Mouse (Mus musculus) CH12.LX (cell line): ENCODE results near the gene Actrt2. TPM values are rescaled to one million over a fixed set of nuclear protein-coding genes. Genes with fewer than 3 reads are reported as not detected.

Experiments used
- DNase-seq: peaks from one replicate; pipeline ENCODE4 v3.0.0-alpha.2; 2013; ENCODE audit errors: extremely low read depth
- H3K27ac ChIP-seq: 2 replicates; pipeline ENCODE4 v1.5.1; 2012; ENCODE audit warnings: low read depth, mild to moderate bottlenecking, control low read depth, moderate library complexity; ENCODE audit not compliant: insufficient read depth
- H3K27me3 ChIP-seq: replicated peaks from 2 replicates; pipeline ENCODE3; 2012; ENCODE audit warnings: inconsistent platforms
- H3K36me3 ChIP-seq, 2 experiments: replicated peaks in 1 of 2; 2 replicates each; pipeline versions ENCODE3 to v1.6.1; 2012; ENCODE audit warnings: inconsistent platforms in 1 of 2, low read length in 1 of 2, mild to moderate bottlenecking in 1 of 2, mixed read lengths in 1 of 2, moderate library complexity in 1 of 2; ENCODE audit not compliant: control insufficient read depth in 1 of 2, insufficient read depth in 1 of 2
- H3K4me1 ChIP-seq, 2 experiments: 2 replicates each; pipeline ENCODE4 v1.6.1; 2012; ENCODE audit warnings: inconsistent platforms in 1 of 2, moderate library complexity in 1 of 2; ENCODE audit not compliant: insufficient read depth in 2 of 2, control insufficient read depth in 1 of 2
- H3K4me2 ChIP-seq: 2 replicates; pipeline ENCODE4 v1.6.1; 2012; ENCODE audit warnings: low read depth, mild to moderate bottlenecking, control low read depth; ENCODE audit not compliant: poor library complexity, insufficient read depth, severe bottlenecking
- H3K4me3 ChIP-seq, 3 experiments: fragments of 150-350 bp in 1 of 3; sonication (generic) in 1 of 3; replicated peaks in 1 of 3; 2 replicates each; pipeline versions ENCODE3 to v1.5.1; 2011 to 2012; ENCODE audit warnings: low read depth in 2 of 3, low read length in 2 of 3, mild to moderate bottlenecking in 2 of 3, moderate library complexity in 2 of 3, control low read depth in 1 of 3, improper control_type of control experiment in 1 of 3, inconsistent platforms in 1 of 3, mixed read lengths in 1 of 3; ENCODE audit not compliant: poor library complexity in 1 of 3
- H3K79me2 ChIP-seq: replicated peaks from 2 replicates; pipeline ENCODE4 v1.6.1; 2012; ENCODE audit warnings: mild to moderate bottlenecking, moderate library complexity; ENCODE audit not compliant: control insufficient read depth, poor library complexity, insufficient read depth, severe bottlenecking; ENCODE audit errors: extremely low read depth
- H3K9ac ChIP-seq: 2 replicates; pipeline ENCODE4 v1.6.1; 2012; ENCODE audit warnings: low read depth, mild to moderate bottlenecking, control low read depth, moderate library complexity; ENCODE audit not compliant: insufficient read depth
- H3K9me3 ChIP-seq: replicated peaks from 2 replicates; pipeline ENCODE3; 2012; ENCODE audit warnings: low read length, inconsistent platforms, mixed read lengths
- BHLHE40 ChIP-seq: IDR thresholded peaks from 2 replicates; pipeline ENCODE4 v1.6.1; 2011; ENCODE audit warnings: mild to moderate bottlenecking, low read depth, low read length, improper control_type of control experiment
- CHD1 ChIP-seq: IDR thresholded peaks from 2 replicates; pipeline ENCODE4 v1.6.1; 2012; ENCODE audit warnings: low read depth, low read length, improper control_type of control experiment, inconsistent platforms
- CHD2 ChIP-seq: IDR thresholded peaks from 2 replicates; pipeline ENCODE4 v1.6.1; 2011; ENCODE audit warnings: low read length, improper control_type of control experiment
- CTCF ChIP-seq, 2 experiments: IDR thresholded peaks in 1 of 2; conservative IDR thresholded peaks in 1 of 2; 2 replicates each; pipeline ENCODE4 v1.5.1; 2011 to 2012; ENCODE audit warnings: low read depth in 2 of 2, low read length in 2 of 2, improper control_type of control experiment in 1 of 2, inconsistent platforms in 1 of 2, mild to moderate bottlenecking in 1 of 2, moderate library complexity in 1 of 2
- E2F4 ChIP-seq: IDR thresholded peaks from 2 replicates; pipeline ENCODE4 v1.6.1; 2011; ENCODE audit warnings: low read depth, low read length, improper control_type of control experiment; ENCODE audit not compliant: insufficient replicate concordance
- ELF1 ChIP-seq: IDR thresholded peaks from 2 replicates; pipeline ENCODE4 v1.6.1; 2014; ENCODE audit warnings: low read depth, mild to moderate bottlenecking, inconsistent platforms, low read length, improper control_type of control experiment
- ETS1 ChIP-seq: conservative IDR thresholded peaks from 2 replicates; pipeline ENCODE4 v1.6.1; 2012; ENCODE audit warnings: low read depth, mild to moderate bottlenecking, inconsistent platforms, low read length, improper control_type of control experiment, moderate library complexity
- GABPA ChIP-seq: IDR thresholded peaks from 2 replicates; pipeline ENCODE4 v1.6.1; 2012; ENCODE audit warnings: low read depth, low read length, improper control_type of control experiment, inconsistent platforms; ENCODE audit not compliant: insufficient replicate concordance
- HCFC1 ChIP-seq: IDR thresholded peaks from 2 replicates; pipeline ENCODE4 v1.6.1; 2012; ENCODE audit warnings: low read depth, mild to moderate bottlenecking, inconsistent platforms, low read length, improper control_type of control experiment
- JUN ChIP-seq: IDR thresholded peaks from 2 replicates; pipeline ENCODE4 v1.6.1; 2011; ENCODE audit warnings: low read depth, mild to moderate bottlenecking, low read length, improper control_type of control experiment, moderate library complexity; ENCODE audit not compliant: insufficient read depth
- JUND ChIP-seq: conservative IDR thresholded peaks from 2 replicates; pipeline ENCODE4 v1.6.1; 2011; ENCODE audit warnings: low read depth, low read length, improper control_type of control experiment
- KAT2A ChIP-seq: IDR thresholded peaks from 2 replicates; pipeline ENCODE4 v1.6.1; 2012; ENCODE audit warnings: low read length, improper control_type of control experiment, inconsistent platforms; ENCODE audit not compliant: insufficient replicate concordance
- MAFK ChIP-seq: IDR thresholded peaks from 2 replicates; pipeline ENCODE4 v1.6.1; 2011; ENCODE audit warnings: low read length, improper control_type of control experiment; ENCODE audit not compliant: insufficient replicate concordance
- MAX ChIP-seq: IDR thresholded peaks from 2 replicates; pipeline ENCODE4 v1.6.1; 2011; ENCODE audit warnings: low read length, improper control_type of control experiment
- MAZ ChIP-seq: IDR thresholded peaks from 2 replicates; pipeline ENCODE4 v1.6.1; 2012; ENCODE audit warnings: low read depth, mild to moderate bottlenecking, inconsistent platforms, low read length, improper control_type of control experiment, moderate library complexity
- MEF2A ChIP-seq: IDR thresholded peaks from 2 replicates; pipeline ENCODE4 v1.6.1; 2014; ENCODE audit warnings: low read depth, mild to moderate bottlenecking, inconsistent platforms, low read length, improper control_type of control experiment, borderline replicate concordance
- MYC ChIP-seq: IDR thresholded peaks from 2 replicates; pipeline ENCODE4 v1.6.1; 2011; ENCODE audit warnings: low read depth, mild to moderate bottlenecking, improper control_type of control experiment, low read length
- NRF1 ChIP-seq: IDR thresholded peaks from 2 replicates; pipeline ENCODE4 v1.6.1; 2014; ENCODE audit warnings: low read depth, mild to moderate bottlenecking, inconsistent platforms, low read length, improper control_type of control experiment, moderate library complexity
- PAX5 ChIP-seq: IDR thresholded peaks from 2 replicates; pipeline ENCODE4 v1.6.1; 2012; ENCODE audit warnings: low read length, inconsistent platforms, mixed read lengths
- POLR2A ChIP-seq: IDR thresholded peaks from 2 replicates; pipeline ENCODE4 v1.6.1; 2011; ENCODE audit warnings: low read depth, mild to moderate bottlenecking, improper control_type of control experiment, low read length
- POLR2AphosphoS2 ChIP-seq: IDR thresholded peaks from 2 replicates; pipeline ENCODE4 v1.6.1; 2011; ENCODE audit warnings: low read depth, low read length, improper control_type of control experiment
- RAD21 ChIP-seq: IDR thresholded peaks from 2 replicates; pipeline ENCODE4 v1.6.1; 2011; ENCODE audit warnings: low read depth, mild to moderate bottlenecking, low read length, improper control_type of control experiment, moderate library complexity
- RCOR1 ChIP-seq: conservative IDR thresholded peaks from 2 replicates; pipeline ENCODE4 v1.6.1; 2012; ENCODE audit warnings: low read depth, mild to moderate bottlenecking, inconsistent platforms, low read length, improper control_type of control experiment
- SIN3A ChIP-seq: IDR thresholded peaks from 2 replicates; pipeline ENCODE4 v1.6.1; 2012; ENCODE audit warnings: low read length, improper control_type of control experiment, inconsistent platforms
- TCF12 ChIP-seq: IDR thresholded peaks from 2 replicates; pipeline ENCODE4 v1.6.1; 2014; ENCODE audit warnings: low read depth, mild to moderate bottlenecking, inconsistent platforms, low read length, improper control_type of control experiment
- UBTF ChIP-seq: IDR thresholded peaks from 2 replicates; pipeline ENCODE4 v1.6.1; 2012; ENCODE audit warnings: low read depth, mild to moderate bottlenecking, inconsistent platforms, low read length, improper control_type of control experiment, moderate library complexity
- USF1 ChIP-seq: IDR thresholded peaks from 2 replicates; pipeline ENCODE4 v1.6.1; 2014; ENCODE audit warnings: low read depth, mild to moderate bottlenecking, inconsistent platforms, low read length, improper control_type of control experiment
- ZKSCAN1 ChIP-seq: IDR thresholded peaks from 2 replicates; pipeline ENCODE4 v1.6.1; 2012; ENCODE audit warnings: low read depth, inconsistent platforms, low read length, improper control_type of control experiment, borderline replicate concordance
- ZMIZ1 ChIP-seq: IDR thresholded peaks from 2 replicates; pipeline ENCODE4 v1.6.1; 2012; ENCODE audit warnings: low read depth, mild to moderate bottlenecking, inconsistent platforms, low read length, improper control_type of control experiment
- dilution Hi-C: fragments of 300-500 bp; cut with MboI; formaldehyde crosslinking; loops from 2 replicates; pipeline ENCODE4 v1.14.3; 2020; ENCODE audit warnings: low sequenced_read_pairs; ENCODE audit not compliant: extremely low pct_unique_long_range_greater_than_20kb, extremely low pct_ligation_motif_present
- in situ Hi-C: fragments of 300-500 bp; cut with MboI; formaldehyde crosslinking; loops from 3 replicates; pipeline ENCODE4 v1.14.3; 2019; ENCODE audit warnings: low sequenced_read_pairs, low pct_ligation_motif_present, low pct_unique_long_range_greater_than_20kb, mixed read lengths
- polyA plus RNA-seq: library from polyadenylated mRNA; unstranded; fragments of >175 nt; gene quantifications from 2 replicates; pipeline ENCODE4 v1.2.1, GENCODE M21; 2012; ENCODE audit warnings: low read depth; ENCODE audit not compliant: insufficient read length
- total RNA-seq, 2 experiments: library from RNA; depleted of rRNA; stranded (reverse); fragments of 300-350 nt in 1 of 2; fragments of >200 nt in 1 of 2; gene quantifications; 2 replicates each; pipeline ENCODE4 v1.2.3; 2012 to 2014

Gene Actrt2
- total and polyA plus RNA-seq, 3 experiments: not detected

DNA sequence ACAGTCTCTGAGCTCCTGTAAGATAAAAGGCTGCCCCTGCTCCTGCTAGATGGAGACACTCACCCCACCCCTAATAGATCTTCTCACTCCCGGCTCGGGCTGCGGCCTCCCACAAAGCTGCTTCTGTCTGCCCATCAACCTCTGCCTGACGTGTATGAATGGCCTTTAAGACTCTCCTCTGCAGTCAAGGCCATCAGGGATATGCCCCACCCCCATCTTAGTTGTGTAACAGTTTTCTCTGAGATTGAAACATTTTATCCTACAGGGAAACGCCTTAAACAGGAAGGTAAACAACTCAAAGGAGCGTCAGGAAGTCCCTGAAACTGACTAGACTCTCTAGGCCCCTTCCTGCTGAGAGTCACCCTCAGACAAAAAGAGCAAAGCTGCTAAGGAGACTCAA is 6.4 kb downstream of the Actrt2 start:
- Histone ChIP-seq H3K4me2 (no peak overlapping the region), H3K27ac (no peak overlapping the region), H3K9me3 (peaks cover 87% of the 10 kb centered on the region), H3K9ac (no peak overlapping the region), H3K79me2 (no peaks in the 10 kb centered on the region)
- TF ChIP-seq JUN: no peak
- TF ChIP-seq ZMIZ1: no peak
- TF ChIP-seq CHD2: no peak
- TF ChIP-seq JUND: no peak
- TF ChIP-seq ELF1: no peak
- no peak for TF ChIP-seq MAZ
- no peak for TF ChIP-seq MAX
- no peak for TF ChIP-seq MYC
- no peak for TF ChIP-seq PAX5
- TF ChIP-seq E2F4: no peak
- no peak for TF ChIP-seq MEF2A
- TF ChIP-seq TCF12: no peak
- TF ChIP-seq UBTF: no peak
- no peak for TF ChIP-seq MAFK
- no peak for TF ChIP-seq CTCF (conservative IDR thresholded peaks at IDR 0.05 in 1 of 2, IDR thresholded peaks at IDR 0.05 in 1 of 2; ENCODE audit: low read depth in 2 of 2, low read length in 2 of 2)
- no peak for TF ChIP-seq ZKSCAN1
- no peak for TF ChIP-seq POLR2AphosphoS2
- no peak for TF ChIP-seq RCOR1
- TF ChIP-seq, all 38 proteins: peak for 0
- dilution Hi-C loops (no loop called here), in situ Hi-C loops (no loop called here)
- Histone ChIP-seq H3K4me3 (no peak overlapping the region), H3K27me3 (no peaks in the 10 kb centered on the region), H3K36me3 (no peaks in the 10 kb centered on the region), H3K4me1 (no peaks in the 10 kb centered on the region)
- no peak for DNase-seq

DNA sequence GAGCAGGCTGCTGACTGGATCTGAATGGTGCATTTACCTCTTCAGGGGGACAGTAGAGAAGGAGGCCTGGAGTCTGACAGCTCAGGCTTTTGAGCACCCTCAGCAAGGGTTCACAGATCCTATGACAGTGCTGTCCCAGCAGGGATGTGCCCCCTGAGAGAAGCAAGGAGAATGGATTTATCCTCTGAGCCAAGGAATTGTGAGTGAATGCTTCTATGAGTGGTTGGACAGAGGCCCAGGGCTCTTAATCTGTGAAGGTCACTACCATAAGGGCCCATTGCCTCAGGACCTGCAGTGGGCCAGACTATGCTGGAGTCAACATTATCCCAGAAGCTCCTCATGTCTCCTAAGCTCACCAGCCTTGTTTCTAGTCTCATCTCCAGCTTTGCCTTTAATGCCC is 7.6 kb downstream of the Actrt2 start:
- Histone ChIP-seq H3K4me1 (no peaks in the 10 kb centered on the region), H3K79me2 (no peaks in the 10 kb centered on the region), H3K27me3 (no peaks in the 10 kb centered on the region), H3K4me3 (no peak overlapping the region), H3K4me2 (no peak overlapping the region), H3K27ac (no peak overlapping the region), H3K9me3 (peaks cover 82% of the 10 kb centered on the region), H3K9ac (no peak overlapping the region), H3K36me3 (no peaks in the 10 kb centered on the region)
- TF ChIP-seq ETS1 (no peak), ELF1 (no peak), HCFC1 (no peak), POLR2A (no peak), SIN3A (no peak), KAT2A (no peak), RAD21 (no peak), NRF1 (no peak), BHLHE40 (no peak), MEF2A (no peak), CHD2 (no peak), USF1 (no peak), CHD1 (no peak), POLR2AphosphoS2 (no peak), JUND (no peak), GABPA (no peak)
- no peak for DNase-seq
- in situ Hi-C loops: no loop called here
- dilution Hi-C loops: no loop called here
